Mouse (Mus musculus): Measurements from ENCODE around the gene Olfr1082.
"Not testable (repeated sequence)": the region's sequence is repeated elsewhere in the genome, so short reads cannot be mapped to it uniquely, and the experiment has no call there.

Gene Olfr1082

DNA sequence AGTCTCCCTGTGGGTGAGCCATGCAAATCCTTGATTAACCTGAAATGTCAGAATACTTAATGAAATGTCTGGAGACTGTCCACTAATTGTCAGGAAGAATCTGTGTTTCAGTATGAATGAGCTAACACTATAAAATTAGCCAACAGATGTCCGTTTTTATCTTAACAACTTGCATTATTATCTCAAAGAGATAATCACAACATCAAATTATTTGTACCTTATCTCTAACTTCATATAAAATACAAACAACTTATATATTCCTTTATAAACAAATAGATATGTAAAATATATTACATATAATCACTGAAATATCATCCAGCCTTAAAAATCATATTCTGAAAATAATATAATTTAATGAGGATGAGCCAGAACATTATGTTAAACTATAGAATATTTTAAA is at the start of gene Olfr1082:
TSS of gene Olfr1082 (minus strand) at position 101 of the 400 bp plus-strand sequence.
- not testable (repeated sequence) for DNase-seq

DNA sequence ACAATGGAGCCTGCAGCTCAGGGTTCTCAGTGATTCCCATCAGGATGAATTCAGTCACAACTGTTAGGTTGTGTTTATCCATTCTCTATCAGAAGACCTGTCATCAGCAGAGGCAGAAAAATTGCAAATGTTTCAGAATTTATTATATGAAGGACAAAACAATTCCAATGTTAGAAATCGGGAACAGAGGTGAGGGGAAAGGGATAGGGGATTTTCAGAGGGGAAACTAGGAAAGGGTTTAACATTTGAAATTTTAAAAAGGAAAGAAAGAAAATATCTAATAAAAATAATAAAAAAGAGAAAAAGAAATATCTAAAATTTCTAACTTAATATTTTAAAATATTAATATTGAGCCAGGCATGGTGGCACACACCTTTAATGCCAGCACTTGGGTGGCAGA is 40.9 kb upstream of the Olfr1082 start, which contains the start of gene Olfr1084:
TSS of gene Olfr1084 (minus strand) at position 101 of the 400 bp plus-strand sequence.
- DNase-seq = not testable (repeated sequence)

DNA sequence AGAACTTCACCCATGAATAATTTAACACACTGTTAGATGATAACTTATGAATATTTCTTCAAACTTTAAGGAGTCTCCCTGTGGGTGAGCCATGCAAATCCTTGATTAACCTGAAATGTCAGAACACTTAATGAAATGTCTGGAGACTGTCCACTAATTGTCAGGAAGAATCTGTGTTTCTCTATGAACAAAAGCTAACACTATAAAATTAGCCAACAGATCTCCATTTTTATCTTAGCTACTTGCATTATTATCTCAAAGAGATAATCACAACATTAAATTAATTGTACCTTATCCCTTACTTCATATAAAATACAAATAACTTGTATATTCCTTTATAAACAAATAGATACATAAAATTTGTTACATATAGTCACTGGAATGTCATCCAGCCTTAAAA is 40.6 kb downstream of the Olfr1082 start, which contains the start of gene Olfr1080:
TSS of gene Olfr1080 (minus strand) at position 101 of the 400 bp plus-strand sequence.
- not testable (repeated sequence) for DNase-seq
